Mouse (Mus musculus) right cerebral cortex, adult 18-20 months (tissue): ENCODE data around the gene Olfr1392.
"Not testable (repeated sequence)": the region's sequence is repeated elsewhere in the genome, so short reads cannot be mapped to it uniquely, and the experiment has no call there.

ENCODE experiments used
- DNase-seq: peaks from one replicate; pipeline ENCODE4 v3.0.0; 2022; ENCODE audit warnings: mixed read lengths

Gene Olfr1392

DNA sequence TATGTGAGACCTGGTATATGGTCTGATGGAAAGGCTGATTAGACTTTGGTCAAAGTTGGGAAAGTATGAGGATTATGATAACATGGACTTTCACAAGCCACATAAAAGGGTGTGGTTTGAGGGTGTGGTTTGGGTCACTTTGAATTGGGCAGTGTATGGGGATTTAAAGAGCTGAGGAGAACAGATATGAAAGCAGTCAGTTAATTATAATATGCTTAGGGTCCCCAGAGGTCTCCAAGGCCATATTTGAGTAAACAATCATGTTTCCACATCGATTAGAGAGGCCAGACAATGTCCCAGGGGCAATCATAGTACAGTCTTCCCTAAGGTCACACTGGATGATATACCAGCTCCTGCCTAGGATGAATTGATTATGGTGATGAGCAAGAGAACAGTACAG, at the start of gene Olfr1392:
Olfr1392 (plus strand) TSS at position 301 of the 400 bp plus-strand sequence.
- DNase-seq: not testable (repeated sequence)

DNA sequence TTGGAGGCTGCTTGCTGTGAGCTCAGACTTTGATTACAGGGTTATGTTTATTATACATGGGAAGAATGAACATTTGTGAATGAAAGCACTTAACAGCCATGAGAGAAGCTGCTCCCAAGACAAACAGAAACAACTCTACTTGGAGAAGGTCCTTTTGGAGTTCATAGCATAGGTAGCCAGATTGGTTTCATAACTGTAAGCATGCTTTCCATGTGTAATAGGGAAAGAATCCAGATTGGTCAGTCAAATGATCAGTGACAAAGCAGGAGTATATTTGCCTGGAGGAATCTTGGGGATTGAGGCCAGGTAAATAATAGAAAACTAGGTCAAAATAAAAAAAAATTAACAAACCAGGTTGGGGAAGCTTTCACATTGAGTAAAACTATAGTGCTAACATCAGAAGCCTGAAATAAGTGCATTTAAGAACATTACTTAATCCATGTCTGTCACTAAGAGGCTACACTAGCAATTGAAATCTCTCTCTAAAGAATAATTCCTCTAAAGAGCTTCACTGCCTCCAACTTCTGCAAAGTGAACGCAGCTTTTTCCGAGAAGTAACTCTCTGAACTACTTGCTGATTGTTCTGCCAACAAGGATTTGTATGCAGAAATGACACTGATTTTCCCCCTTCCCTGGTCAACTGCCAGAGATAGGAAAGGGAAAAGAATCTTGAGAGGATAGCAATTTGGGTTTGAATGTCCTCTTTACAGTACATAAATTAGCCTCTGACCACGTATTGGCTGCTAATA, 49.4 kb upstream of the Olfr1392 start:
- DNase-seq: no peak

GRCm38 (mm10) chr11:49236891-49237290, 48.2 kb upstream of the Olfr1392 start:
- DNase-seq: no peak

DNA sequence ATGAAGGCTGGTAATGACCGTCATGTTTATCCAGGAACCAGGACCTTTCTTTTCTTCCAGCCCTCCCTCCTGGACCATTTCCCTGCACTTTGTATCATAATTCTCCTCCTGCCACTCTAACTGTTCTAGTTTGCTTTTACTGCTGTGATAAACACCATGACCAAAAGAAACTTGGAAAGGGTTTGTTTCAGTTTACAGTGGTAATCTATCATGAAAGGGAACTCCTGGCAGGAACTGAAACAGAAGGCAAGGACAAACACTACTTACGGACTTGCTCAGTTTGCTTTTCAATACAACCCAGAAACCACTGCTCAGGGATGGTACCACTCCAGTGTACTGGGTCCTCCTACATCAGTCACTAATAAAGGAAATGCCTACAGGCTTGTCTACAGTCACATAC, 47.5 kb upstream of the Olfr1392 start:
- DNase-seq: no peak

GRCm38 (mm10) chr11:49240310-49240709, 44.8 kb upstream of the Olfr1392 start:
- no peak for DNase-seq

DNA sequence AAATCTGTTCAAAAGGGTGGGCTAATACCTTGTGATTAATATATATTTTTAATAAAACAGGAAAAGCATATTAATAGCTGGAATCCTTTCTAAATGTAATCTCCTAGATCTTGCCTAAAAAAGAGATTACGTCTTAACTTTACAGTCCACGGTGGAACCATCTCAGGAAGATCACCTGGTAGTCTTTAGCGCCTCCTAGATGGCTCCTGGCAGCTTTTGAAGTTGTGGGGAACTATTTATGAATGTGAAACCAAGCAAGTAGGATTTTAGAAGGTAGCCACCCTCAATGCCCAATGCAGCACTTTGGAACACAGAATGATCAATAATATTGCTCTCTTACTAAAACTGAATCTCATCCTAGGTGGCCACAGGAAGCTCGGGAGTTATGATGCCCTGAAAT, 44.2 kb upstream of the Olfr1392 start:
- no peak for DNase-seq

DNA sequence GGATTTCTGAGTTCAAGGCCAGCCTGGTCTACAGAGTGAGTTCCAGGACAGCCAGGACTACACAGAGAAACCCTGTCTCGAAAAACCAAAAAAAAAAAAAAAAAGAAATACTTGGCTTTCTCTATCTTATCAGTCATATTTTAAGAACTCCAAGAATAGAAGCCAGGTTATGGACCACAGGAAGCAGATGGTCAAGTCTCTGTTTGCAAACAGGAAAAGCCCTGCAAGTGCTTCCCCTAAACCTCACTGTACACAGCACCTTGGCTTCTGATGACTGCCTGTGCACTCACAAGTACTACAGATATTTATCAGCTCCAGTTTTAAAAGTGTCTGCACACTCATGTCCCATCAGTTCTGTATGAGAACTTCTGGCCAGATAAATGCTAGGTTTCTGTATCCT, 43.6 kb upstream of the Olfr1392 start:
- no peak for DNase-seq

DNA sequence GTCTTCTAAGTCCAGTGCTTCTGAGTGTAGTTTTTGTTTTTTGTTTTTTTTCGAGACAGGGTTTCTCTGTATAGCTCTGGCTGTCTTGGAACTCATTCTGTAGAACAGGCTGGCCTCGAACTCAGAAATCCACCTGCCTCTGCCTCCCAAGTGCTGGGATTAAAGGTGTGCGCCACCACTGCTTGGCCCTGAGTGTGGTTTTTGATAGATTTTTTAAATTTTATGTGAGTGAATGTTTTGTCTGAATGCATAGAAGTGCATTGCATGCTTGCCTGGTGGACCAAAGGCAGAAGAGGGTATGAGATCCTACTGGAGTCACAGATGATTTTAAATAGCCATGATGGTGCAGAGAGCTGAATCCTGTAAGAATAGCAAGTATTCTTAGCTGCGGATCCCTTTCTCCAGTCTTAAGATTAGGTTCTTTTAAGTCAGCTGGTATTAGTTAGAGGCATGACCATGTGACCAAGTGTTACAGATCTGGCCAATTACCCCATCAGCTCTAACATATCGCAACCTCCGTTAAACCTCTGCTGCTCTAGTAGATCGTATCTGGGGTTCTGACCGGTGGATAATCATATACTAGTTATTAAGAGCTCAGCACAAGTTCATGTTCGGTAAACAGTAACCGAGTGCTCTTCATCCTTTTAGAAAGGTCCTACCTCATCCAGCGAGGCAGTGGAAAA, 42.0 kb upstream of the Olfr1392 start:
- DNase-seq: no peak

DNA sequence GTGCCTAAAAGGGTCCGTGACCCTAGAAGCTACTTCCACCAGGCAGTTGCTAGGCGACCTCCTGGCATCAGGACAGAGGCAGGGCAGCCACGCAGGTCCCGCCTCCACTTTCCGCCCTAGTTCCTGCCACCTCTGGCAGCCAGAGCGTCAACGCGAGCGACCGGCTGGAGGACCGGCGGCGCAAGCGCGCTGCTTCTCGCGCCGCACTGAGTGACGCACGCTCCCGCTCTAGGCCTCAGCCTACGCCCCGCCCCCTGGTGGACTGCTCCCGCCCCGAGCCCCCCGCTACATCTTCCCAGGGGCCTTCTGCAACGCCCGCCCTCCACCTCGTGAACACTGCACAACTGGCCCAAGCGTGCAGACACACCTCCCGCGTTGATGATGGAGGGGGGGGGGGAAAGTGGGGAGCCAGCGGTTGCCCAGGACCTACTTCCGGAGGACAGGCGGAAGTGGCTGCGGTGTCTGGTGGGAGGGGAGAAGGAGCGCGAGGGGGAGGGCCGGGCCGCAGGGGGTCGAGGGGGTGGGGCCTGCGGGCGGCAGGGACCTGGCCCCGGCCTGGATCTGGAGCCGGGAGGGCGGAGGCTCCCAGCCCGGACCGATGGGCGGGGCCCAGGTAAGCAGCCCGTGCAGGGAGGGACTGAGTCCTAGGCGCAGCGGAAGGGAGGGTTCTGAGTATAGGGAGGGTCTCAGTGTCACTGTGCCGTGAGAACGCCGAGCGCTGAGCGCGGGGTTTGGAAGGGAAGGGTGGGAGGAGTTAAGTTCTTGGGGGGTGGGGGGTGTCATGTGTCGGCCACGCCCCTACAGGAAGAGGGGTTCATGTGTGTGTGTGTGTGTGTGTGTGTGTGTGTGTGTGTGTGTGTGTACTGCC, 41.1 kb upstream of the Olfr1392 start, which contains the start of gene Mgat1:
Mgat1 (plus strand) TSS at position 465 of the 868 bp plus-strand sequence.
- peak; percentile 94 for DNase-seq

DNA sequence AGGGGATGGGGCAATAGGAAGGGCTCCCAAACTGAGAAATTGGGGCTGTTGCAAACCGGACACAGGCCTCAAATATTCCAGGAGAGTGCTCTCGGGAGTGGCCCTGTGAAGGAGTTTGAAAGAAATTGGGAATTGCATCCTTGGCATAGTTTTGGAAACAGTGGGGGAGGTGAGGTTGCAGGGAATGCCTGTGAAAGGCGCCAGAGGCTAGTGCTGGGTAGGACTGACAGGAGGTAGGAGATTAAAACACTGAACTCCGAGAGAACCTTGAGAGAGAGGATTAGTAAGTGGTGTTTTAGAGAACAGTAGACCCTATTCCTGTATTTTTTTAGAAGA, 40.5 kb upstream of the Olfr1392 start:
- DNase-seq: no peak

GRCm38 (mm10) chr11:49245176-49245575, 39.9 kb upstream of the Olfr1392 start:
- DNase-seq: no peak

- no peak for DNase-seq
Observed at GRCm38 (mm10) chr11:49245634-49246415, 39.3 kb upstream of the Olfr1392 start.

DNA sequence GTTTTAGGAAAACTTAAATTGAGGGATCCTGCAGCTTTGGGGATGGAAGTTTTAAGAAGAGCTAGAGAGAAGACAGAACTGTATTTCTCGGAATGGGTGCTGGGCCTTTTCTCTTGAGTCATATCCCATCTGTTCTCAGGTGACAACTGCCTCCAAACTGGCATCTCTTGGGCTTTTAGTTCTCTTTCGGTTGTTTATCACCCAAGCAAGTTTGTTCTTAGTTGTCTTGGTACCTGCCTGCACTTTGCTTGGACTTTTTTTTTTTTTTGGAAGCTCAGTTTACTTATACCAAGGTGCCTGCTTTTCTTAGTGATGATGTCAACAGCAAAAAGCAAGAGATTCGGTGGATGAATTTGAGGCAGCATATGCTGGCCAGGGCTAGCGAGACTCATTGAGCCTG, 38.6 kb upstream of the Olfr1392 start:
- no peak for DNase-seq

DNA sequence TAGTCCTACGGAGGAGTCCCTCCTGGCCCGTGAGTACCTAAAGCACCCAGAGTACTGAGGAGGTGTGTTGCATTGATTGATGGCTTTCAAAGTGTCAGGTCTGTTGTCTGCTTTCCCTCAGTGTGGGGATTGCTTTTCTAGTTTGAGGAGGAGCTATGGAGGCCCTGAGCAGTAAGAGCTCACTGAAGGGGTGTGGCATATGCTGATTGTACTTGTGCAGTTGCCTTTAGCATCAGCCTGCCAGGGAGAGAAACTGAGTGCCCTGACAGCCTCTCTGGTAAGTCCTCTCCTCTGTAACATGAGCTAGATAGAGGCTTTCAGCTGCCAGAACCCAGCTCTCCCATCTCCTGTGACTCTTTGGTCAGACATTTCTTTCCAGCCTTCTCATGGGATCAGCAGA, 37.8 kb upstream of the Olfr1392 start:
- DNase-seq: no peak

DNA sequence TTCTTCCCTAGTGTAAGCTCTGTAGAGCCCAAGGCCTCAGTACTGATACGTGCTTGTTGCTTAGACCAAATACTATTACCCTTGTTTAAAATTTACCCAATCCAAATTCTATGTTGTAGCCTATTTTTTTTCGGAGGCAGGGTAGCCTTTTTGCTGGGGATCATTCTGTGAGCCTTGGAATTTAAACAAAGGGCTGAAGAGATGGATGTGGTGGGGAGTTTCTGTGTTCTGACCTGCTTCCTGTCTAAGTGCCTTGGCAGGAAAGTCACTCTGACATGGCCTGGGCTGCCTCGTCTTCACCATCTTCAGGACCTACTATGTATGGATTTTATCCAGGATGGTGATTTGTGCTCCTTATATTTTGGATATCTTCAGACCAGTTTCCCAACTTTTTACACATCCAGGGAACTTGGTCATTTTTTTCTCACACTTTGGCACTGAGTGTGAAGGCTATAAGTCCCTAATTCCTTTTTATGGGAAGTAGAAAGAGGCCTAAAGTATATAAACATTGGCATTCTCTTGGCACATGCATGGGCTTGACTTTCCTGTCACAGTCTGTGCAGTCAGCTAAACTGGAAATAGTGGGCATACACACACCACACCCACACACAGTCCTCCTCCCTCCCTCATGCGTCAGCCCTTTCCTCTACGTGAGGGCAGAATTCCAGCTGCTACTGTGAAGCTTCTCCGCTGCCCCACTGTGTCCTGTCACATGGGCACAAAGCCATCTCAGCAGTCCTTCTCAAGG, 36.7 kb upstream of the Olfr1392 start:
- DNase-seq: peak; percentile 60

- DNase-seq: no peak
Observed at GRCm38 (mm10) chr11:49248974-49249700, 35.9 kb upstream of the Olfr1392 start.

DNA sequence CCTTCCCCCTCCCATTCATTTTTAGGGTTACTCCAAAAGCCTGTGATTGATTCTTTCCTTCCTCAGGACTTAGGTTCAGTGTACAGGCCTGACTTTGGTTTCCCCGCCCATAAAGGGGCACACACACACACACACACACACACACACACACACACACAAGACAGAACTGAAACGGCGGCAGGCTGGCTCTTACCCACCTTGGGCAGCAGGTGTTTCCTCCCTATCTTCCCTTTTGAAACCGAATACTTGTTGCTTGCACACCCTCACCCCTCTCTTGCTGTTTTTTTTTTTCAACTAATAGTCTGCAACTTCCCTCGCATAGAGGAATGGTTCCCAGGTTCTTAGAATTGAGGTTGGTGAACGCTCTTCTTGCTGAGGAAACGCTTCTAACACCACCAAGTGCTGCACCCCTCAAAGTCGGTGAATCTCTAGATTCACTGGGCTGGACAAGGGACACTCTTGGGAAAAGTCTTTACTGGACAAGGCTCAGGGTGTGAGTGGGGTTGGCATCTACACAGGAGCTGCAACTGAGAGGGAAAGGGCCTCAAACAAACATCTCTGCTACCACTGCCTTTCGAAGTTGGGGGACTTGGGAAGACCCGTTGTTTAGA, 35.2 kb upstream of the Olfr1392 start:
- DNase-seq: no peak

DNA sequence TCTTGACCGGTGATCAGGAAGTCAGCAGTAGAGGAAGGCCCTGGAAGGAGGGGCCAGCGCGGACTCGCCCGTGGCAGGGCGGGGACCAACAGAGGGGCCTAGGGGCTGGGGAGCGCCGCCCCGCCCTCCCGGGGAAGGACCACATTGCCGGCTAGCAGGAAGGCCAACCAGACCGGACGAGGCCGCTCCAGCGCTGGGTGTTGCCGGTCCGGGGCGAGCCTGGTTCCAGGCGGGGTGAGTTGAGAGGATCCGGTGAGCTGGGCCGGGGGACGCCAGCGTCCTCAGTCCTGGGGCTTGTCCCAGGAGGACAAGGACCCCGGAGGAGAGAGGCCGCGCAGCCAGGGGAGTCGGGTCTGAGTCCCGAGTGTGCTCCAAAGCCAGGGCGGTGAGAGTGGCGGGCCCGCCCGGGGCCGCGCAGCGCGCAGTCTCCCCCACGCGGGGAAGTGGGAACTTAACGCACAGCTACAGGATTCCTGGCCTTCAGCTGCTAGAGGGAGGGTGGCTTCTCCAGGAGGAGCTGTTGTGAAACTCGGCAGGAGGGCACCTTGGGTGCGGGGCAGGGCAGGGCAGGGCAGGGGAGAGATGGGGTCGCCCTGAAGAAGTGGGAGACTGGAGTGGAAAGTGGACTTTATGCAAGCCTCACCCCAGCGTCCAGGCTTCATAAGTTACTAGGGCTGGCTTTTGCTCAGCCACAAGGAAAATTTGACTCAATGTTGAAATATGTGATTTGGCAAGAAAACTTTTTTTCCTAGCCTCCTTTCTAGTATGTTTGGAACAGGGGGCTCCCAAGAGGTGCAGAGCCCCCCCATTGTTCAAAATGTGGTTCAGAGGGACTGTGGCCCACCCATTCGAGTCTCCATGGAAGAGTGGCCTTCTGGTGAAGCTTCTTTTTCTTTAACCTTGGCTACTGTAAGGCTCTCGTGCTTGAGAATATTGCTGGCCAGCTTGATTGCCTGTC, 34.4 kb upstream of the Olfr1392 start:
- DNase-seq: peak; percentile 66

DNA sequence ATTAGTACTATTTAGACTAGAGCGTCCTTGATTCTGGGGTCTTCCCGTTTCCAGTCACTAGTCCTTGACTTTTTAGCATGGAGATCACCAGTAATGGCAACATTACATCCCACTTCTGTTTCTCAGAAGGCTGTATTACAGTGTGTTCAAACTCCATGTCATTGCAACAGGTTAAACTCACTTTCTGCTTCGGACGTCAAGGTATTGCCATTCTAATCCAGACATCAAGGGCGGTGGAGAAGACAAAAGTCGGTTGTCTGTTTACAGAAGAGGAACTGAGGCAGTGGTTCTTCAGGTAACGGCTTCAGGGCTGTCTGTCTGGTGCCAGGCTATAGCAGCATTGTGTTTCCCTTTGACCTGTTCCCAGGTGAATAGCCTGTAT, 33.7 kb upstream of the Olfr1392 start:
- no peak for DNase-seq

- no peak for DNase-seq
Observed at GRCm38 (mm10) chr11:49252048-49252447, 33.0 kb upstream of the Olfr1392 start.
